Mouse (Mus musculus): ENCODE data around the gene Pum2.

DNA sequence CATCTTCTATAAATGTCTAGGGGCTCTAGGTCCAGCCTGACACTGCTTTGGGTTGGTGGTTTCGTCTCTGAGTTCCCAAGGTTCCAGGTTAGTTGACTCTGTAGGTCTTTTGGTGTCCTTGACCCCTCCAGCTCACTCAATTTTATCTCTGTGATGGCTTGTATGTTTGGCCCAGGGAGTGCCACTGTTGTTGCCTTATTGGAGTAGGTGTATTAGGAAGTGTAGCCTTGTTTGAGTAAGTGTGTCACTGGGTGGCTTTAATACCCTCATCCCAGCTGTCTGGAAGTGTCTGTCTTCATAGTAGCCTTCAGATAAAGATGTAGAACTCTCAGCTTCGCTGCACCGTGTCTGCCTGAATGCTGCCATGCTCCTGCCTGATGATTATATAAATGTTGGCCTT, 11.1 kb downstream of the Pum2 start:
- TF ChIP-seq ZNF384 (IDR thresholded peaks at IDR 0.05; ENCODE audit: low read depth, low read length) (no peak), ZC3H11A (IDR thresholded peaks at IDR 0.05; ENCODE audit: borderline replicate concordance, low read depth, low read length) (no peak)

Data from ES-E14 (cell line).